Mouse (Mus musculus) common myeloid progenitor, adult 5-6 weeks (primary cell): Measurements from ENCODE around the gene Ppp1r12b. TPM values are rescaled to one million over a fixed set of nuclear protein-coding genes. Genes with fewer than 3 reads are reported as not detected.
"Not testable (repeated sequence)": the region's sequence is repeated elsewhere in the genome, so short reads cannot be mapped to it uniquely, and the experiment has no call there.

ENCODE experiments used
- ATAC-seq: replicated peaks from 2 replicates; pipeline ENCODE4 v1.8.0; 2016; ENCODE audit warnings: low read depth, mild to moderate bottlenecking, moderate TSS enrichment, inconsistent platforms; ENCODE audit not compliant: poor library complexity, severe bottlenecking
- total RNA-seq: library from RNA; stranded (forward); fragments of 200-1000, 187-1606 nt; gene quantifications from 2 replicates; pipeline ENCODE4 v1.2.3, GENCODE M21; 2017

Ppp1r12b gene
- total RNA-seq, 1 experiment from 2014 or later = 9.0 TPM

GRCm38 (mm10) chr1:134858344-134859053 is 97.2 kb downstream of the Ppp1r12b start:
- no peak for ATAC-seq

- peak; percentile 83; the same call in 1 of the 2 replicates for ATAC-seq
Observed at GRCm38 (mm10) chr1:134854325-134854982, 101.3 kb downstream of the Ppp1r12b start.

- no peak for ATAC-seq
Observed at GRCm38 (mm10) chr1:134852797-134853196, 102.9 kb downstream of the Ppp1r12b start.

- ATAC-seq = no peak
Observed at GRCm38 (mm10) chr1:134851211-134851610, 104.5 kb downstream of the Ppp1r12b start.

GRCm38 (mm10) chr1:134850361-134850760 is 105.4 kb downstream of the Ppp1r12b start:
- no peak for ATAC-seq

- no peak for ATAC-seq
Observed at GRCm38 (mm10) chr1:134847851-134848250, 107.9 kb downstream of the Ppp1r12b start.

GRCm38 (mm10) chr1:134846295-134846988 is 109.3 kb downstream of the Ppp1r12b start:
- ATAC-seq = no peak

GRCm38 (mm10) chr1:134843369-134843768 is 112.4 kb downstream of the Ppp1r12b start:
- ATAC-seq = no peak

GRCm38 (mm10) chr1:134836909-134837480 is 118.7 kb downstream of the Ppp1r12b start:
- no peak for ATAC-seq

- not testable (repeated sequence) for ATAC-seq
Observed at GRCm38 (mm10) chr1:134830881-134831280, 124.9 kb downstream of the Ppp1r12b start.

- ATAC-seq = 0 out of 2 replicates have a peak, but pooled peaks have one; percentile 42
Observed at GRCm38 (mm10) chr1:134829635-134830034, 126.1 kb downstream of the Ppp1r12b start.

GRCm38 (mm10) chr1:134824896-134825295 is 130.8 kb downstream of the Ppp1r12b start:
- no peak for ATAC-seq

GRCm38 (mm10) chr1:134823842-134824241 is 131.9 kb downstream of the Ppp1r12b start:
- no peak for ATAC-seq

GRCm38 (mm10) chr1:134823323-134823722 is 132.4 kb downstream of the Ppp1r12b start:
- no peak for ATAC-seq

GRCm38 (mm10) chr1:134820882-134821281 is 134.9 kb downstream of the Ppp1r12b start:
- ATAC-seq = no peak

GRCm38 (mm10) chr1:134819196-134819595 is 136.5 kb downstream of the Ppp1r12b start:
- no peak for ATAC-seq

- no peak for ATAC-seq
Observed at GRCm38 (mm10) chr1:134818716-134819115, 137.0 kb downstream of the Ppp1r12b start.

GRCm38 (mm10) chr1:134817916-134818595 is 137.7 kb downstream of the Ppp1r12b start:
- no peak for ATAC-seq

GRCm38 (mm10) chr1:134817120-134817519 is 138.6 kb downstream of the Ppp1r12b start:
- ATAC-seq = no peak

- ATAC-seq = no peak
Observed at GRCm38 (mm10) chr1:134816617-134817016, 139.1 kb downstream of the Ppp1r12b start.
